Mouse (Mus musculus) lung, postnatal 36 days (tissue): ENCODE measurements around the gene Snrnp40.

ENCODE experiments used
- DNase-seq: peaks from one replicate; pipeline ENCODE4 v3.0.0; 2022; ENCODE audit warnings: mixed read lengths

The Snrnp40 gene

GRCm38 (mm10) chr4:130387256-130387655 is 27.3 kb downstream of the Snrnp40 start:
- no peak for DNase-seq

- peak; percentile 69 for DNase-seq
Measured at GRCm38 (mm10) chr4:130389496-130389895, 29.6 kb downstream of the Snrnp40 start.

GRCm38 (mm10) chr4:130389927-130390326 is 30.0 kb downstream of the Snrnp40 start:
- DNase-seq, result no peak

GRCm38 (mm10) chr4:130391265-130391664 is 31.3 kb downstream of the Snrnp40 start:
- DNase-seq, result peak; percentile 26
